26 mouse cellular contexts compared by ENCODE assay signal in the genomic region with DNA sequence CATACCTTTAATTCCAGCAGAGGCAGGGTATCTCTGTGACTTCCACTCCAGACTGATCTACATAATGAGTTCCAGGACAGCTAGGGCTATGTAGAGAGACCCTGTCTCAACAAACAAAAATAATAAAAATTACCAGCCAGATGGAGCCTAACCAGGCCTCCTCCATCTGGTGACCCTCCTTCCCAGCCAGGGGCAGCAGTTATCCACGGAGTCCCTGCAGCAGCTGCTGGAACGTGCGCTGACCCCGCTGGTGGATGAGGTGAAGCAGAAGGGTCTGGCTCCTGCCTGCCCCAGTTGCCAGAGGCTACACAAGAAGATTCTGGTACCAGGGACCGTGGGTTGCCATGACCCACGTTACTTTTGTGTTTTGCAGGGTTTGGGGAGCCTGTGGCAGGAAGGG. TPM values are rescaled to one million over a fixed set of nuclear protein-coding genes. Genes with fewer than 3 reads are reported as not detected.
DNase-seq lines count a peak whose midpoint lies in the region; ATAC-seq lines count a peak whose summit lies in the region.
"Had no signal": no experiment of that assay in that cellular context is flagged by ENCODE, and none has a peak within 500 bp of the region (broad histone marks: within the 10 kb centered on the region; RNA-seq: fewer than 3 reads in every experiment).

No protein-coding gene starts in this region.

- WGBS in forebrain, embryonic 10.5 days = 67% methylated on average over 6 of the region's 6 CpGs
- 62% methylated on average over 6 of the region's 6 CpGs for WGBS in forebrain, embryonic 13.5 days
- 58% methylated on average over 6 of the region's 6 CpGs for WGBS in hindbrain, embryonic 13.5 days
- WGBS in hindbrain, embryonic 14.5 days = 44% methylated on average over 6 of the region's 6 CpGs
- 43% methylated on average over 6 of the region's 6 CpGs for WGBS in neural tube, embryonic 13.5 days
- 48% methylated on average over 6 of the region's 6 CpGs for WGBS in neural tube, embryonic 14.5 days

- H3K36me3 ChIP-seq in forebrain, embryonic 10.5 days (replicated peaks) = peaks cover 26% of the 10 kb centered on the region
- H3K36me3 ChIP-seq in forebrain, embryonic 13.5 days (ENCODE audit: poor library complexity, severe bottlenecking) = peaks cover 25% of the 10 kb centered on the region
- H3K36me3 ChIP-seq in hindbrain, embryonic 13.5 days = peaks cover 28% of the 10 kb centered on the region
- peaks cover 25% of the 10 kb centered on the region for H3K36me3 ChIP-seq in hindbrain, embryonic 14.5 days (replicated peaks; ENCODE audit: control insufficient read depth, insufficient read depth)
- peaks cover 30% of the 10 kb centered on the region for H3K36me3 ChIP-seq in neural tube, embryonic 13.5 days
- peaks cover 16% of the 10 kb centered on the region for H3K36me3 ChIP-seq in neural tube, embryonic 14.5 days (ENCODE audit: control insufficient read depth, insufficient read depth, low read length)
- H3K36me3 ChIP-seq: heart, embryonic 15.5 days; lung, embryonic 15.5 days had no signal

- H3K9me3 ChIP-seq in forebrain, embryonic 10.5 days = no peaks in the 10 kb centered on the region
- H3K9me3 ChIP-seq in forebrain, embryonic 13.5 days (replicated peaks) = no peaks in the 10 kb centered on the region
- no peaks in the 10 kb centered on the region for H3K9me3 ChIP-seq in hindbrain, embryonic 13.5 days
- H3K9me3 ChIP-seq in hindbrain, embryonic 14.5 days (ENCODE audit: control insufficient read depth, low read length) = no peaks in the 10 kb centered on the region
- H3K9me3 ChIP-seq in neural tube, embryonic 13.5 days = no peaks in the 10 kb centered on the region
- H3K9me3 ChIP-seq in neural tube, embryonic 14.5 days (ENCODE audit: control insufficient read depth, low read length) = no peaks in the 10 kb centered on the region
- H3K9me3 ChIP-seq: heart, embryonic 10.5 days; heart, embryonic 15.5 days; limb, embryonic 13.5 days; lung, embryonic 15.5 days; midbrain, embryonic 15.5 days had no signal

- H3K4me2 ChIP-seq in forebrain, embryonic 13.5 days = no peak overlapping the region
- H3K4me2 ChIP-seq in hindbrain, embryonic 13.5 days = no peak overlapping the region
- no peak overlapping the region for H3K4me2 ChIP-seq in hindbrain, embryonic 14.5 days (replicated peaks)
- no peak overlapping the region for H3K4me2 ChIP-seq in neural tube, embryonic 13.5 days
- H3K4me2 ChIP-seq in neural tube, embryonic 14.5 days (ENCODE audit: low read depth, low read length) = no peak overlapping the region
- H3K4me2 ChIP-seq: heart, embryonic 15.5 days; limb, embryonic 13.5 days; liver, embryonic 11.5 days; lung, embryonic 15.5 days; midbrain, embryonic 15.5 days had no signal

- peaks cover 26% of the 10 kb centered on the region for H3K4me1 ChIP-seq in forebrain, embryonic 10.5 days
- peaks cover 16% of the 10 kb centered on the region for H3K4me1 ChIP-seq in forebrain, embryonic 13.5 days
- H3K4me1 ChIP-seq in hindbrain, embryonic 13.5 days (replicated peaks) = peaks cover 27% of the 10 kb centered on the region
- peaks cover 8% of the 10 kb centered on the region; the same call in 1 of the 2 replicates for H3K4me1 ChIP-seq in hindbrain, embryonic 14.5 days (replicated peaks; ENCODE audit: control insufficient read depth, insufficient read depth, low read length)
- peaks cover 28% of the 10 kb centered on the region for H3K4me1 ChIP-seq in neural tube, embryonic 13.5 days (replicated peaks)
- H3K4me1 ChIP-seq in neural tube, embryonic 14.5 days (ENCODE audit: control insufficient read depth, insufficient read depth, low read length) = 0 out of 2 replicates have a peak, but pooled peaks cover 5% of the 10 kb centered on the region

- ATAC-seq in forebrain, embryonic 13.5 days = no peak
- no peak for ATAC-seq in hindbrain, embryonic 13.5 days (ENCODE audit: low FRiP score)
- ATAC-seq in hindbrain, embryonic 14.5 days (ENCODE audit: low FRiP score) = no peak
- no peak for ATAC-seq in neural tube, embryonic 13.5 days (ENCODE audit: low read depth)
- no peak for ATAC-seq in neural tube, embryonic 14.5 days (ENCODE audit: low read depth)
- ATAC-seq: forebrain, embryonic 16.5 days; intestine, postnatal 0 days; midbrain, embryonic 15.5 days had no signal

- no peak overlapping the region for H3K9ac ChIP-seq in forebrain, embryonic 13.5 days
- H3K9ac ChIP-seq in hindbrain, embryonic 13.5 days = peak overlapping the region; percentile 19; the same call in 1 of the 2 replicates
- no peak overlapping the region for H3K9ac ChIP-seq in hindbrain, embryonic 14.5 days
- 0 out of 2 replicates have a peak overlapping the region, but pooled peaks have one; percentile 23 for H3K9ac ChIP-seq in neural tube, embryonic 13.5 days
- H3K9ac ChIP-seq in neural tube, embryonic 14.5 days (replicated peaks; ENCODE audit: low read depth, low read length) = no peak overlapping the region
- H3K9ac ChIP-seq: heart, embryonic 15.5 days; lung, embryonic 15.5 days; midbrain, embryonic 15.5 days had no signal

- H3K4me3 ChIP-seq in forebrain, embryonic 10.5 days = no peak overlapping the region
- no peak overlapping the region for H3K4me3 ChIP-seq in forebrain, embryonic 13.5 days
- H3K4me3 ChIP-seq in hindbrain, embryonic 13.5 days = no peak overlapping the region
- H3K4me3 ChIP-seq in hindbrain, embryonic 14.5 days (replicated peaks; ENCODE audit: low read length) = no peak overlapping the region
- no peak overlapping the region for H3K4me3 ChIP-seq in neural tube, embryonic 13.5 days
- no peak overlapping the region for H3K4me3 ChIP-seq in neural tube, embryonic 14.5 days (ENCODE audit: low read depth, low read length)
- H3K4me3 ChIP-seq: heart, embryonic 10.5 days; heart, embryonic 15.5 days; layer of hippocampus, adult 2 months; left cerebral cortex, adult 2 months; limb, embryonic 13.5 days; lung, embryonic 15.5 days; midbrain, embryonic 15.5 days; myocyte had no signal

- no peak overlapping the region for H3K27ac ChIP-seq in forebrain, embryonic 10.5 days
- H3K27ac ChIP-seq in forebrain, embryonic 13.5 days = no peak overlapping the region
- peak overlapping the region; percentile 40; the same call in 1 of the 2 replicates for H3K27ac ChIP-seq in hindbrain, embryonic 13.5 days
- H3K27ac ChIP-seq in hindbrain, embryonic 14.5 days = no peak overlapping the region
- H3K27ac ChIP-seq in neural tube, embryonic 13.5 days (replicated peaks) = peak overlapping the region; percentile 50
- peak overlapping the region; percentile 48 for H3K27ac ChIP-seq in neural tube, embryonic 14.5 days (ENCODE audit: low read depth, low read length)
- H3K27ac ChIP-seq: heart, embryonic 10.5 days; heart, embryonic 15.5 days; layer of hippocampus, adult 2 months; left cerebral cortex, adult 2 months; limb, embryonic 13.5 days; lung, embryonic 15.5 days; midbrain, embryonic 15.5 days had no signal

- DNase-seq in forebrain, embryonic 10.5 days (ENCODE audit: extremely low spot score, low spot score) = peak; percentile 14
- no peak for DNase-seq in hindbrain, embryonic 14.5 days (ENCODE audit: low spot score)
- DNase-seq in neural tube, embryonic 10.5 days (ENCODE audit: extremely low spot score, low spot score) = no peak
- DNase-seq in spleen, postnatal 10 days (ENCODE audit: low spot score in 2 of 2) = no peak
- DNase-seq: cerebellum, adult 2 months; gastrocnemius, postnatal 14 days; kidney, adult 9 months; right cerebral cortex, postnatal 4 days had no signal

- H3K27me3 ChIP-seq in forebrain, embryonic 10.5 days (ENCODE audit: poor library complexity, severe bottlenecking) = peaks cover 12% of the 10 kb centered on the region
- peaks cover 16% of the 10 kb centered on the region for H3K27me3 ChIP-seq in forebrain, embryonic 13.5 days
- H3K27me3 ChIP-seq in hindbrain, embryonic 13.5 days = peaks cover 21% of the 10 kb centered on the region
- peaks cover 14% of the 10 kb centered on the region for H3K27me3 ChIP-seq in hindbrain, embryonic 14.5 days (ENCODE audit: control insufficient read depth, insufficient read depth, low read length)
- peaks cover 20% of the 10 kb centered on the region for H3K27me3 ChIP-seq in neural tube, embryonic 13.5 days
- H3K27me3 ChIP-seq in neural tube, embryonic 14.5 days (ENCODE audit: control insufficient read depth, insufficient read depth, low read length) = peaks cover 10% of the 10 kb centered on the region

RNA-seq across cellular contexts. Expression of a gene that starts 13.3 kb away (rescaled TPM):
- polyA plus RNA-seq in forebrain, embryonic 10.5 days (2016; fragmentation: Nextera tagmentation; extraction: Ambion mirVana) = 0.47 TPM in 1 of 2 replicates, not detected in the other
- polyA plus RNA-seq in forebrain, embryonic 13.5 days (2015; fragmentation: Nextera tagmentation; extraction: Ambion mirVana) = 0.20 TPM in 1 of 2 replicates, not detected in the other
- polyA plus RNA-seq in hindbrain, embryonic 13.5 days (2015; fragmentation: Nextera tagmentation; extraction: Ambion mirVana) = 0.17 TPM in 1 of 2 replicates, not detected in the other
- polyA plus RNA-seq in hindbrain, embryonic 14.5 days (2014; fragmentation: Nextera tagmentation; extraction: Ambion mirVana) = 0.14 and 0.33 TPM in 2 replicates
- 0.22 TPM in 1 of 2 replicates, not detected in the other for polyA plus RNA-seq in neural tube, embryonic 13.5 days (2015; fragmentation: Nextera tagmentation; extraction: Ambion mirVana)
- 0.11 and 0.19 TPM in 2 replicates for polyA plus RNA-seq in neural tube, embryonic 14.5 days (2014; fragmentation: Nextera tagmentation; extraction: Ambion mirVana)
- polyA plus RNA-seq: CD4-positive, CD25-positive, alpha-beta regulatory T cell, adult 4 months; embryonic facial prominence, embryonic 11.5 days; myocyte; spleen, adult 2 months had no signal

RNA-seq across cellular contexts. Expression of a gene that starts 18.4 kb away (rescaled TPM):
- polyA plus RNA-seq in forebrain, embryonic 10.5 days (2016; fragmentation: Nextera tagmentation; extraction: Ambion mirVana) = 19.4 and 20.8 TPM in 2 replicates
- polyA plus RNA-seq in forebrain, embryonic 13.5 days (2015; fragmentation: Nextera tagmentation; extraction: Ambion mirVana) = 40.2 and 43.1 TPM in 2 replicates
- polyA plus RNA-seq in hindbrain, embryonic 13.5 days (2015; fragmentation: Nextera tagmentation; extraction: Ambion mirVana) = 52.2 and 56.3 TPM in 2 replicates
- 53.3 and 53.8 TPM in 2 replicates for polyA plus RNA-seq in hindbrain, embryonic 14.5 days (2014; fragmentation: Nextera tagmentation; extraction: Ambion mirVana)
- 47.3 and 54.9 TPM in 2 replicates for polyA plus RNA-seq in neural tube, embryonic 13.5 days (2015; fragmentation: Nextera tagmentation; extraction: Ambion mirVana)
- 54.3 and 60.3 TPM in 2 replicates for polyA plus RNA-seq in neural tube, embryonic 14.5 days (2014; fragmentation: Nextera tagmentation; extraction: Ambion mirVana)

RNA-seq across cellular contexts. Expression of a gene that starts 27.0 kb away (rescaled TPM):
- polyA plus RNA-seq in forebrain, embryonic 10.5 days (2016; fragmentation: Nextera tagmentation; extraction: Ambion mirVana) = 69.1 and 69.5 TPM in 2 replicates
- 81.7 and 87.2 TPM in 2 replicates for polyA plus RNA-seq in forebrain, embryonic 13.5 days (2015; fragmentation: Nextera tagmentation; extraction: Ambion mirVana)
- polyA plus RNA-seq in hindbrain, embryonic 13.5 days (2015; fragmentation: Nextera tagmentation; extraction: Ambion mirVana) = 105 and 108 TPM in 2 replicates
- 123 and 135 TPM in 2 replicates for polyA plus RNA-seq in hindbrain, embryonic 14.5 days (2014; fragmentation: Nextera tagmentation; extraction: Ambion mirVana)
- 115 and 116 TPM in 2 replicates for polyA plus RNA-seq in neural tube, embryonic 13.5 days (2015; fragmentation: Nextera tagmentation; extraction: Ambion mirVana)
- polyA plus RNA-seq in neural tube, embryonic 14.5 days (2014; fragmentation: Nextera tagmentation; extraction: Ambion mirVana) = 120 and 128 TPM in 2 replicates

RNA-seq across cellular contexts. Expression of a gene that starts 30.1 kb away (rescaled TPM):
- 909 and 984 TPM in 2 replicates for polyA plus RNA-seq in forebrain, embryonic 10.5 days (2016; fragmentation: Nextera tagmentation; extraction: Ambion mirVana)
- 815 and 859 TPM in 2 replicates for polyA plus RNA-seq in forebrain, embryonic 13.5 days (2015; fragmentation: Nextera tagmentation; extraction: Ambion mirVana)
- 681 and 687 TPM in 2 replicates for polyA plus RNA-seq in hindbrain, embryonic 13.5 days (2015; fragmentation: Nextera tagmentation; extraction: Ambion mirVana)
- polyA plus RNA-seq in hindbrain, embryonic 14.5 days (2014; fragmentation: Nextera tagmentation; extraction: Ambion mirVana) = 194 and 210 TPM in 2 replicates
- polyA plus RNA-seq in neural tube, embryonic 13.5 days (2015; fragmentation: Nextera tagmentation; extraction: Ambion mirVana) = 612 and 623 TPM in 2 replicates
- polyA plus RNA-seq in neural tube, embryonic 14.5 days (2014; fragmentation: Nextera tagmentation; extraction: Ambion mirVana) = 189 and 206 TPM in 2 replicates

RNA-seq across cellular contexts. Expression of a gene that starts 41.2 kb away (rescaled TPM):
- 70.5 and 76.0 TPM in 2 replicates for polyA plus RNA-seq in forebrain, embryonic 10.5 days (2016; fragmentation: Nextera tagmentation; extraction: Ambion mirVana)
- polyA plus RNA-seq in forebrain, embryonic 13.5 days (2015; fragmentation: Nextera tagmentation; extraction: Ambion mirVana) = 67.9 and 72.7 TPM in 2 replicates
- 66.7 and 68.3 TPM in 2 replicates for polyA plus RNA-seq in hindbrain, embryonic 13.5 days (2015; fragmentation: Nextera tagmentation; extraction: Ambion mirVana)
- 52.1 and 56.9 TPM in 2 replicates for polyA plus RNA-seq in hindbrain, embryonic 14.5 days (2014; fragmentation: Nextera tagmentation; extraction: Ambion mirVana)
- polyA plus RNA-seq in neural tube, embryonic 13.5 days (2015; fragmentation: Nextera tagmentation; extraction: Ambion mirVana) = 60.3 and 67.3 TPM in 2 replicates
- 53.8 and 60.2 TPM in 2 replicates for polyA plus RNA-seq in neural tube, embryonic 14.5 days (2014; fragmentation: Nextera tagmentation; extraction: Ambion mirVana)

Comparison
In these comparisons a context has a peak if more than half of its experiments do, and no peak if none do; other contexts are left out.
1. H3K27ac ChIP-seq: peak in hindbrain, embryonic 13.5 days (single experiment), neural tube, embryonic 13.5 days (single experiment) and neural tube, embryonic 14.5 days (single experiment); none in forebrain, embryonic 10.5 days (single experiment), forebrain, embryonic 13.5 days (single experiment) and hindbrain, embryonic 14.5 days (single experiment).
2. H3K9ac ChIP-seq: peak in hindbrain, embryonic 13.5 days (single experiment) and neural tube, embryonic 13.5 days (single experiment); none in forebrain, embryonic 13.5 days (single experiment), hindbrain, embryonic 14.5 days (single experiment) and neural tube, embryonic 14.5 days (single experiment).